Mouse (Mus musculus) kidney, adult 2 months (tissue): ENCODE measurements around the gene Dapp1. TPM values are rescaled to one million over a fixed set of nuclear protein-coding genes. Genes with fewer than 3 reads are reported as not detected.

Experiments
- DNase-seq: peaks from one replicate; pipeline ENCODE4 v3.0.0; 2021
- H3K27ac ChIP-seq: fragments of 200-500 bp; 2 replicates; pipeline ENCODE4 v1.5.1; 2012; ENCODE audit warnings: low read depth, low read length, control low read depth, inconsistent platforms; ENCODE audit not compliant: insufficient read depth
- H3K27me3 ChIP-seq: fragments of 200-500 bp; replicated peaks from 2 replicates; pipeline ENCODE4 v1.6.1; 2012; ENCODE audit warnings: mild to moderate bottlenecking, moderate library complexity, low read length, inconsistent platforms; ENCODE audit not compliant: control insufficient read depth, insufficient read depth
- H3K36me3 ChIP-seq: fragments of 200-500 bp; 2 replicates; pipeline ENCODE4 v1.6.1; 2012; ENCODE audit warnings: mild to moderate bottlenecking, moderate library complexity, low read length, inconsistent platforms; ENCODE audit not compliant: control insufficient read depth, insufficient read depth
- H3K4me1 ChIP-seq: fragments of 200-500 bp; 2 replicates; pipeline ENCODE4 v1.6.1; 2011; ENCODE audit warnings: low read length; ENCODE audit not compliant: control insufficient read depth, insufficient read depth
- H3K4me3 ChIP-seq: fragments of 200-500 bp; 2 replicates; pipeline ENCODE4 v1.5.1; 2011; ENCODE audit warnings: mild to moderate bottlenecking, low read depth, low read length, control low read depth; ENCODE audit not compliant: insufficient read depth
- CTCF ChIP-seq: fragments of 200-500 bp; conservative IDR thresholded peaks from 2 replicates; pipeline ENCODE4 v1.5.1; 2011; ENCODE audit warnings: low read depth, mild to moderate bottlenecking, control low read depth, low read length, moderate library complexity, mixed read lengths; ENCODE audit not compliant: insufficient read depth, insufficient read length
- POLR2A ChIP-seq: fragments of 200-500 bp; IDR thresholded peaks from one replicate; pipeline ENCODE4 v1.6.1; 2011; ENCODE audit warnings: low read depth, low read length, control low read depth
- WGBS: fragments of 180-500 bp; shearing (Covaris S2); methylation state at CpG from one replicate; pipeline ENCODE4 v1.1.7; 2018; 5-methylcytosine and 5-hydroxymethylcytosine counted together
- polyA plus RNA-seq: library from polyadenylated mRNA; depleted of rRNA; stranded (reverse); fragments of >200 nt; gene quantifications from 2 replicates; pipeline ENCODE4 v1.2.3, GENCODE M21; 2012

Dapp1 gene
- polyA plus RNA-seq, 1 experiment: 2.3 TPM

DNA sequence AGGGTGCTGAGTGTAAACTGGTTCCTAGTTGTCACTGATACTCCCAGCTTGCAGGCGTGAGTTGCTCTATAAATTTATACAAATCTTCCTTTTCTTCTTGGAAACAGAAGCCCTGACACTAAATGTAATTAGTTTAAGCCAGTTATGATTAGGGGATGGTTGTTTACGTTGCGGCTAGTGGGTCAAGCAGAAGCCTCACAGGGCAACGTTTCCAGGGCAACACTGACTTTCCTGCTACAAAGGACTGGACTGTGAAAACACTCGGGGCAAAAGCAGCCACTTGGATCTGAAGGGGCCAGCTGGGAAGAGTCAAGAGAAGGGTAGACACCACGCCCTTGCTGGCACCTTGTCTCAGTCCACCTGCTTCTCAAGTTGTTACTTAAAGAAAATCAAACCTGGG lies 44.8 kb downstream of the Dapp1 start:
- TF ChIP-seq POLR2A (no peak), CTCF (no peak)
- H3K27me3 ChIP-seq: no peaks in the 10 kb centered on the region
- no peaks in the 10 kb centered on the region for H3K36me3 ChIP-seq
- WGBS: 38% methylated on average over 6 of the region's 6 CpGs
- no peak overlapping the region for H3K4me3 ChIP-seq
- H3K27ac ChIP-seq: no peak overlapping the region
- no peak for DNase-seq
- no peaks in the 10 kb centered on the region for H3K4me1 ChIP-seq

DNA sequence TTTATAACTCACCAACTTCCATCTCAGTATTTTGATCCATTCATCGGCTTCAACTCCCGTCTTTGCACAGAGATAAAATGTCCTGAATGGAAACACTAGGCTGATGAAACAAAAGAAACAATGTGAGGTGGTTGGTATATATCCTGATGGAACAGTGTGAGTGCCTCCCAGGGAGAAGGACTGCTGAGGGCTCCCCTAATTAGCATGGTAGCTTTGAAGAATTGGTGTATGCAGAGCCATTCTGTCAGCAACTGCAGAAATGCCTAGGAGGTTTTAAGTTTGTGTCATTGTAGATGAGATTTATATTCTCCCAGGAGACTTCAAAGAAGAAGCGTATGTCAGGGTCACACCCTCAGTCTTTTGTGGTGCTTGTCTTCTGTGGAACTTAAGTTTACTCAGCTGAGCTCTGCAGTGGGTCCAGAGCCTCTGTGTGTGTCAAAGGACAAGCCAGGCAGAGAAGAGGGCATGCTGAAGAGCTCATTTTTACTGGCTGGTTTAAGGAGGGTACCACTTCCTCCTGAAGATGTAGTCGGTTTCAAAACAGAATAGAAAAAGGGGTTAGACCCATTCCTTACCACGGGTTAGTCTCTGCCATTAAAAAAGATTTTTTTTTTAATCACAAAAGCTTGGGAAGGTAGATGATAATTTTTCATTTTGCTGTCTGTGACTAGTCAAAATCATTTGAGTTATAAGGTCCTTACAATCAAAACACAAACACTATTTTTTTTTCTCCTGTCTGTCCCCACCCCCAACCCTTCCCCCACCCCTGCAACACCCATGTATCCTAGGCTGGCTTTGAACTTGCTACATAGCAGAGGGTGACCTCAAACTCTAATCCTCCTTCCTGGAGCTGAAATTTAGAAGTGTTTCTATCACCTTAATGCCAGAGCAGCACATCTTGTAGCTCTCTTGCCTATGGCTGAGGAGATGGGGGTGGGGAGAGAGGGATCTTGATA lies 45.5 kb downstream of the Dapp1 start:
- Histone ChIP-seq H3K27me3 (no peaks in the 10 kb centered on the region), H3K27ac (no peak overlapping the region), H3K36me3 (no peaks in the 10 kb centered on the region), H3K4me3 (no peak overlapping the region), H3K4me1 (no peaks in the 10 kb centered on the region)
- DNase-seq: no peak
- WGBS: 48% methylated on average over 5 of the region's 5 CpGs
- no peak for TF ChIP-seq POLR2A
- no peak for TF ChIP-seq CTCF

DNA sequence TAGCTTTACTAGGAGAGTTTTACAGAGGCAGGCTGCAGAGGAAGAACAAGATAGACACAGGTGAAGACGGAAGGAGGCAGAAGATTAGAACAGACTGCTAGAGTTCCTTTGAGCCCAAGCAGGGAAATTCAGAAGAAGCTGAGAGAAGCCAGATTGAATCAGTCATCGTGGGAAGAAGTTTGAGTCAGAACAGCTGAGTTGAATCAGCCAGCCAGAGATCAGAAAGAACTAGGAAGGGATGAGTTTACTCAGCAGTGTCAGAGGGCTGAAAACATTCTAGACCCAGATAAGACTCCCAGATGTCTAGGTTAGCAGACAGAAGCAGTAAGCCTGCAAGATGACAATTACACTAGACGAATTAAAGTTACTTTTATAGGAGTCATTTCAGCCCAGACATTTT lies 47.4 kb downstream of the Dapp1 start:
- DNase-seq: no peak
- Histone ChIP-seq H3K36me3 (no peaks in the 10 kb centered on the region), H3K4me3 (no peak overlapping the region), H3K27me3 (no peaks in the 10 kb centered on the region), H3K27ac (no peak overlapping the region), H3K4me1 (no peaks in the 10 kb centered on the region)
- WGBS: 68% methylated on average over 3 of the region's 3 CpGs
- no peak for TF ChIP-seq CTCF
- no peak for TF ChIP-seq POLR2A

DNA sequence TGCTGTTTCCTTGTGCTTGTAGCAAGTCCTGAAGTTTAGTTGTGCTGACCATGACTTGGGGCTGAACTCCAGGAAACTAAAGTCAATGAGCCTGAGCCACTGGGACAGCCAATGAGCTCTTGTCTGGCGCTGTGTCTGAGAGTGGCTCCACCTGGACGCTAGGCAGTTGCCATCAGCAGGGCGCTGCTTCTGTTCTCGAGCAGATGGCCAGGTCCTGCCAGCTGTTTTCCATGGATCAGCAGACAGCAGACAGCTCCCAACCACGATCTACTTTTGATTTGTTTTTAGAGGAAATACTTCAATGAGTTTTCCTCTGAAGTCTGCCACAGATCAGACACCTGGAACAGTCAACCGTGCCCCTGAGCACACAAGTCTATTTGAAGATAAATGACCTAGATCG lies 48.6 kb downstream of the Dapp1 start:
- H3K27me3 ChIP-seq: no peaks in the 10 kb centered on the region
- 44% methylated on average over 7 of the region's 7 CpGs for WGBS
- no peaks in the 10 kb centered on the region for H3K36me3 ChIP-seq
- peak; percentile 15 for DNase-seq
- no peak overlapping the region for H3K4me3 ChIP-seq
- no peak overlapping the region for H3K27ac ChIP-seq
- H3K4me1 ChIP-seq: no peaks in the 10 kb centered on the region
- TF ChIP-seq CTCF (no peak), POLR2A (no peak)

DNA sequence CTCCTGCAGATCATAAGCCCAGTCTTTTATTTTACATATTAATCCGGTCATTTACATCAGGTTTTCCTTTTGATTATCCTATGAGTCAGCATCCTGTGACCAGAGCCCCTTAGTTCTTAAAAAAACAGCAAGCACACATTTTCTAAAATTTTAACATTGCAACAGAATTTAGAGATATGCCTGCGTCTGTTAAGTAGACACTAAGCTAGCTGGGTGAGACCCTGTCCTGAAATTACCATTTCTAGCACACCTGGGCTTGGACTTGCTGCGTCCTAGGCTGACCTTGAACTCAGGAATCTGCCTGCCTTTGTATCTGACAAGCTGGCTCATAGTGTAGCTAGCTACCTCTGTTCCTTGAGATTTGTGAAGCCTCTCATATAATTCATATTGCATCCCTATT lies 51.4 kb downstream of the Dapp1 start:
- peaks cover 2% of the 10 kb centered on the region; the same call in 1 of the 2 replicates for H3K36me3 ChIP-seq

DNA sequence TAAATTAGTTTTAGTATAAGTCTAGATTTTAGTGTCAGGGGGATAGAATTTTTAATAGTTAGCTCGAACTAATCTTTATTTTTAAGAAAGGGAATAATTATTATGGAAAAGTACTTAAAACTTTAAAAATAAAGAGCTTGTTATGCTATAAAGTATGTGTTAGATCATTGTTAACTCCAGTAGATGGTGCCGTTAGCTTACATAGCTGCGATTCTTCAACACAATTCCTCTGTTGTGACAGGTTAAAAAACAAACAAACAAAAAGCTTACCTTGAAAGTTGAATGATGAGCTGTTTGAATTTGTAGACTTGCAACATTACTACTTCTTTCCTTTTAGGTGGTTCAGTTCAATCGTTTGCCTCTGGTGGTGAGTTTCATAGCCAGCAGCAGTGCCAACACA lies 54.3 kb downstream of the Dapp1 start:
- DNase-seq: no peak
- Histone ChIP-seq H3K4me1 (no peaks in the 10 kb centered on the region), H3K4me3 (no peak overlapping the region), H3K36me3 (peaks cover 2% of the 10 kb centered on the region; the same call in 1 of the 2 replicates), H3K27me3 (no peaks in the 10 kb centered on the region), H3K27ac (no peak overlapping the region)
- 89% methylated on average over 4 of the region's 4 CpGs for WGBS
- TF ChIP-seq POLR2A (no peak), CTCF (no peak)

More for the DNA sequence above, 51.4 kb downstream of the Dapp1 start:
- H3K4me3 ChIP-seq: no peak overlapping the region
- 84% methylated on average over 3 of the region's 3 CpGs for WGBS
- no peak for TF ChIP-seq POLR2A
- TF ChIP-seq CTCF: no peak
- H3K27ac ChIP-seq: no peak overlapping the region
- H3K27me3 ChIP-seq: no peaks in the 10 kb centered on the region
- H3K4me1 ChIP-seq: no peaks in the 10 kb centered on the region
- no peak for DNase-seq

DNA sequence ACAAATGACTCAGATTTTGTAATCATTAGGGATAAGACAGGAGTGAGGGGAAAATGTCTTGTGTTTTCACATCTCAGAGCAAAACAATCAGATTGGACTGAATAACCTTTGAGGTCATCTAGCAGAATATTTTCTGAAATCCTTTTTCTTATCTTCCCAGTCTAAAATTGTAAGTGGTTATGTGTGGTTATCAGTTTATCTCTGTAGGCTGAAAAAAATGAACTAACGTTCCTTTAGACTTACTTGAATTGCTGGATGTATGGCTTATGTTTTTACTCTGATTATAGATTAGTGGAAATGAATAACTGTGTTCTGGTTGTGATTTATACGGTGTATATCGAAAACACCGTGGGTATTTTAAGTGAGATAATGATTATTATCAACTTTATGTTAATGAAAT lies 60.8 kb downstream of the Dapp1 start:
- Histone ChIP-seq H3K27me3 (no peaks in the 10 kb centered on the region), H3K4me1 (peaks cover 7% of the 10 kb centered on the region; the same call in 1 of the 2 replicates), H3K4me3 (no peak overlapping the region), H3K36me3 (no peaks in the 10 kb centered on the region; the same call in 1 of the 2 replicates), H3K27ac (no peak overlapping the region)
- no peak for TF ChIP-seq POLR2A
- TF ChIP-seq CTCF: no peak
- 80% methylated on average over 4 of the region's 4 CpGs for WGBS
- no peak for DNase-seq
